Mouse (Mus musculus) kidney, postnatal 0 days (tissue): ENCODE measurements around the gene Myh7b. TPM values are rescaled to one million over a fixed set of nuclear protein-coding genes. Genes with fewer than 3 reads are reported as not detected.
"Not testable (repeated sequence)": the region's sequence is repeated elsewhere in the genome, so short reads cannot be mapped to it uniquely, and the experiment has no call there.

ENCODE experiments used
- ATAC-seq: fragments of 200-750 bp; cut with Nextera tagmentation; replicated peaks from 2 replicates; pipeline ENCODE4 v1.8.0; 2017; ENCODE audit warnings: low read depth, moderate number of reproducible peaks, moderate TSS enrichment, moderate library complexity; ENCODE audit not compliant: low FRiP score
- DNase-seq: peaks from one replicate; pipeline ENCODE4 v3.0.0-alpha.2; 2016; ENCODE audit warnings: low spot score
- H3K27ac ChIP-seq: fragments of 300-500 bp; sonication (generic); 2 replicates; pipeline ENCODE4 v1.5.1; 2014; ENCODE audit warnings: mild to moderate bottlenecking
- H3K27me3 ChIP-seq: fragments of 300-500 bp; sonication (generic); 2 replicates; pipeline ENCODE4 v1.6.1; 2014; ENCODE audit warnings: low read length, mixed read lengths; ENCODE audit not compliant: insufficient read depth
- H3K36me3 ChIP-seq: fragments of 300-500 bp; sonication (generic); 2 replicates; pipeline ENCODE4 v1.6.1; 2014; ENCODE audit warnings: low read length, mixed read lengths; ENCODE audit not compliant: insufficient read depth
- H3K4me1 ChIP-seq: fragments of 300-500 bp; sonication (generic); replicated peaks from 2 replicates; pipeline ENCODE4 v1.6.1; 2014; ENCODE audit warnings: antibody characterized with exemption, low read length, mixed read lengths; ENCODE audit not compliant: insufficient read depth
- H3K4me2 ChIP-seq: fragments of 300-500 bp; sonication (generic); 2 replicates; pipeline ENCODE4 v1.6.1; 2014; ENCODE audit warnings: mild to moderate bottlenecking, low read length, moderate library complexity, mixed read lengths
- H3K4me3 ChIP-seq: fragments of 300-500 bp; sonication (generic); replicated peaks from 2 replicates; pipeline ENCODE4 v1.5.1; 2014; ENCODE audit warnings: low read depth, low read length
- H3K9ac ChIP-seq: fragments of 300-500 bp; sonication (generic); 2 replicates; pipeline ENCODE4 v1.6.1; 2014; ENCODE audit warnings: low read depth, low read length
- H3K9me3 ChIP-seq: fragments of 300-500 bp; sonication (generic); replicated peaks from 2 replicates; pipeline ENCODE4 v1.6.1; 2016; ENCODE audit warnings: low read length, inconsistent platforms, mixed read lengths
- CTCF ChIP-seq: IDR thresholded peaks from 2 replicates; pipeline ENCODE4 v1.5.1; 2016; ENCODE audit warnings: antibody characterized with exemption, low read depth, mild to moderate bottlenecking, moderate library complexity
- WGBS: fragments of 180-500 bp; shearing (Covaris S2); extraction: QIAGEN DNeasy Blood & Tissue Kit; methylation state at CpG from one replicate; pipeline ENCODE4 v1.1.7; 2014; 5-methylcytosine and 5-hydroxymethylcytosine counted together
- polyA plus RNA-seq: library from polyadenylated mRNA; unstranded; fragments of >200 nt; fragmentation: Nextera tagmentation; extraction: Ambion mirVana; gene quantifications from 2 replicates; pipeline ENCODE4 v1.2.1, GENCODE M21; 2015

Myh7b gene
- polyA plus RNA-seq, 1 experiment from 2014 or later: 0.47 TPM

DNA sequence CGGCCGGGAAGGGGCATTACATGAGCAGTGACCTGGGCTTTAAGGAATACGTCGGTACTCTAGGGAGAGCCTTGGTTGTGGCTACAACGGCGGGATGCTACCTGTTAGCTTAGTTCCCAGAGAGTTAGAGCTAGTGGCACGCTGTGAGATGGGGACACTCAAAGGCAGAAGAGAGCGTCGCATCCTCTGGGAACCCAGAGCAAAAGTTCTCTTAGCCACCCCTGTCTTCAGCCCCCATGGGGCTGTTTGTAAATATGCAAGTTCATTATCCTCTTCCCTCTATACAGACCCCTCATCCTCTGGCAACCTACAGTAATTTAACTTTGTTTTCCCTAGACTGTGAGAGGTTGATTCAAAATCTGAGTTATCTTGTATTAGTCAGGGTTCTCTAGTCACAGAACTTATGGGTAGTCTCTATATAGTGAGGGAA lies 18.1 kb upstream of the Myh7b start:
- ATAC-seq (no peak), DNase-seq (no peak)
- no peaks in the 10 kb centered on the region for H3K9me3 ChIP-seq
- peak overlapping the region; percentile 89 for H3K27ac ChIP-seq
- H3K27me3 ChIP-seq: no peaks in the 10 kb centered on the region
- WGBS: 4% methylated on average over 9 of the region's 9 CpGs
- no peak for TF ChIP-seq CTCF
- peak overlapping the region; percentile 52 for H3K4me3 ChIP-seq
- peaks cover 4% of the 10 kb centered on the region; the same call in 1 of the 2 replicates for H3K4me1 ChIP-seq
- peak overlapping the region; percentile 55 for H3K4me2 ChIP-seq
- H3K36me3 ChIP-seq: no peaks in the 10 kb centered on the region
- H3K9ac ChIP-seq: peak overlapping the region; percentile 72; the same call in 1 of the 2 replicates

DNA sequence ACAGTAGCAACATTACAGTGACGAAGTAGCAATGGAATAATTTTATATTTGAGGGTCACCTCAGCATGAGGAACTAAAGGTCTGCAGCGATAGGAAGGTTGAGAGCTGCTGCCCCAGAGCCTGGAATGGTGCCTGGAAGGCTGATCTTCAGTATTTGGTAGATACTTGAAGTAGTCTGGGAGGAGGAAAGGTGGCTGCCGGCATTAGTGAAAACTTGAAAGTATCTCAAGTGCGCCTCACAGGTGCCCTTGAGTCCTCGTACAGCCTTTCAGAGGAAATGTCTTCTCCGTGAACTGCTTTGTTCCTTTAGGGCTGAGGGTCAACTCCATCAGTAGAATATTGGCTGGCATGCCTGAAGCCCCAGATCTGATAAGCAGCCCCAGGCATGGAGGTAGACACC lies 15.5 kb upstream of the Myh7b start:
- H3K4me3 ChIP-seq: no peak overlapping the region
- H3K27ac ChIP-seq: no peak overlapping the region
- WGBS: 88% methylated on average over 6 of the region's 6 CpGs
- no peaks in the 10 kb centered on the region for H3K36me3 ChIP-seq
- H3K4me1 ChIP-seq: peaks cover 4% of the 10 kb centered on the region; the same call in 1 of the 2 replicates
- H3K9me3 ChIP-seq: no peaks in the 10 kb centered on the region
- H3K27me3 ChIP-seq: no peaks in the 10 kb centered on the region
- H3K4me2 ChIP-seq: no peak overlapping the region
- no peak for DNase-seq
- no peak overlapping the region for H3K9ac ChIP-seq
- TF ChIP-seq CTCF: no peak
- ATAC-seq: no peak

DNA sequence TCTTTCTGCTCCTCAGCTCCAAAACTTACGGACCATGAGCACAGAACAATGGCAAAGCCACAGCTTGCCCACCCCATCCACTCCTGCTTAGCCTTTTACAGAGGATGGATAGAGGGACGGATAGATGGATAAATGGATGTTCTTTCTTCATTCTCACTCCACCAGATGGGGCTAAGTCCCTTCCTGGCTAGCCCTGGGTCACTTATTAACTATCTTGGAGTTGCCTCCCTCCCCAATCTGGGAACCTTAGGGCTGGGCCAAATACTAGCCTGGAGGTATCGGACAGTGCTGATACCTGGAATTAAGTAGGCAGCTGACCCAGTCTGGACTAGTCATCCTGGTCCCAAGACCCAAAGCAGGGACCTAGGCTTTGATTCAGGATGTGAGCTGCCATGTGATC lies 7.3 kb upstream of the Myh7b start:
- Histone ChIP-seq H3K36me3 (no peaks in the 10 kb centered on the region), H3K4me3 (no peak overlapping the region), H3K4me1 (0 out of 2 replicates have a peak, but pooled peaks cover 3% of the 10 kb centered on the region), H3K4me2 (no peak overlapping the region), H3K9me3 (no peaks in the 10 kb centered on the region), H3K27me3 (no peaks in the 10 kb centered on the region), H3K9ac (no peak overlapping the region), H3K27ac (no peak overlapping the region)
- TF ChIP-seq CTCF: peak; percentile 54
- no peak for ATAC-seq
- WGBS: 53% methylated on average over 3 of the region's 3 CpGs
- no peak for DNase-seq

DNA sequence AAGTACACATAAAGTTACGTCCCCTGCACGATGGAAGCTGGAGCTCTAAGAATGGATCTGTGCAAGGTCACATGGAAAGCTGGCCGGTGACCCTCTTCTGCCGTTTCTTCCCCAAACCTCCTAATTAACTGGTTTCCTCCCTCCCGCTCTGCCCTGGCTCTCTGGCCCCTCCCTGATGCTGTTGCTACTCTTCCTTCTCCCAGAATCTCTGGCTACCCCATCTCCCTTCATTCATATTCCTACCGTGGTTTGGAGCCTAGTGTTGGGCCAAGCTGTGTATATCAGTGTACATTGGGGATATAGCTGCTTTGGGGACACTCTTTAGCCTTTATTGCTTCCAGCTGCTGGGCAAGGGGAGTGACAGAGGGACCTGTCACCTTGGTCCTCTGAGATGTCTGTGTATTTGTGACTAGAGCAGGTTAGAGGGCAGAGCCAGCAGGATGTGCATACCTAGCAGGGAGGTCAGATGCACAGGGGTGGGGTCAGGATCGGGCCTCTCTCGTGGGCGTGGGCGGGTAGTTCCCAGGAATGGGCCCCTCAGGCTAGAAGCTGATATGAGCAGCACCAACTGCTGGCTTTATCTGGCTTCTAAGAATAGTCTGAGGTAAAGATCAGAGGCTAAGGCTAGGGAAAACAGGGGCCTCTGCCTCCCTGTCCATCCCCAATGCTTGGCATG lies 6.3 kb upstream of the Myh7b start:
- DNase-seq (no peak), ATAC-seq (no peak)

DNA sequence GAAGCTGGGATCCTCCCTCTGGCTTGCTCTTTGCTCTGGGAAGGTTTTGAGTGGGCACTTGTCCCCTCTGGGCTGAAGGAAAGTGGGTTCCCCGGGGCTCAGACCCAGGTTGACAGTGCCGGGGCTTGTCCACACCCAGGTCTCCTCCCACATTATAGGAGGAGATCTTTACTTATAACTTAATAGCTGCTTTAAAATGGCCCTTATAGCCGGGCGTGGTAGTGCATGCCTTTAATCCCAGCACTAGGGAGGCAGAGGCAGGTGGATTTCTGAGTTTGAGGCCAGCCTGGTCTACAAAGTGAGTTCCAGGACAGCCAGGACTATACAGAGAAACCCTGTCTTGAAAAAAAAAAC lies 5.8 kb upstream of the Myh7b start:
- H3K27ac ChIP-seq, H3K4me1 ChIP-seq, H3K36me3 ChIP-seq, H3K27me3 ChIP-seq, DNase-seq, H3K4me3 ChIP-seq, H3K9ac ChIP-seq, ATAC-seq, H3K4me2 ChIP-seq, H3K9me3 ChIP-seq: not testable (repeated sequence)
- WGBS: 70% methylated on average over 4 of the region's 4 CpGs

More for the DNA sequence above, 6.3 kb upstream of the Myh7b start:
- H3K9me3 ChIP-seq: no peaks in the 10 kb centered on the region
- H3K4me2 ChIP-seq: no peak overlapping the region
- 0 out of 2 replicates have a peak, but pooled peaks cover 3% of the 10 kb centered on the region for H3K4me1 ChIP-seq
- H3K9ac ChIP-seq: no peak overlapping the region
- 17% methylated on average over 10 of the region's 10 CpGs for WGBS
- no peaks in the 10 kb centered on the region for H3K27me3 ChIP-seq
- TF ChIP-seq CTCF: no peak
- H3K36me3 ChIP-seq: no peaks in the 10 kb centered on the region
- H3K4me3 ChIP-seq: no peak overlapping the region
- H3K27ac ChIP-seq: no peak overlapping the region

DNA sequence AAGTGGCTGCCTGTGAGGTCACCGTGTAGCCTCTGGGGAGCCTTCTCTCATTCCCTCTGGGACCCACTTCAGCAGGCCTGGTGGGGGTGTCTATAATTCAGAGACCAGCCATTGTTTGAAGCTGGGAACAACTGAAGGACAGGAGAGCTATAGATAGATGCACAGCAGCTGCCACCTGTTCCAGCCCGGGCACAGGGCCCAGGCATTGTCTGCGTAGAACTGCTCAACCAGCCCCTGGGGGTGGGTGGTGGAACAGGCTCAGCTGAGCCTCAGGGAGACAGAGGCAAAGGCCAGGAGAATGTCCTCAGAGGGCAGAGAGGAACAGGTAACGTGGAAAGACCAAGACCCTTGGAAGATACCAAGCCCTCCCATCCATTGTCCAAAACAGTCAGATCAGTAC lies 4.7 kb upstream of the Myh7b start:
- Histone ChIP-seq H3K27ac (no peak overlapping the region), H3K36me3 (no peaks in the 10 kb centered on the region), H3K9me3 (no peaks in the 10 kb centered on the region), H3K4me3 (no peak overlapping the region), H3K27me3 (no peaks in the 10 kb centered on the region), H3K9ac (no peak overlapping the region), H3K4me1 (0 out of 2 replicates have a peak, but pooled peaks cover 3% of the 10 kb centered on the region), H3K4me2 (no peak overlapping the region)
- WGBS: 85% methylated on average over 4 of the region's 4 CpGs
- TF ChIP-seq CTCF: no peak
- ATAC-seq (no peak), DNase-seq (no peak)
